Mouse (Mus musculus) megakaryocyte, embryonic 14.5 days (primary cell): ENCODE measurements around the gene Arhgef19.

ENCODE experiments used
- FLI1 ChIP-seq: IDR thresholded peaks from 2 replicates; pipeline ENCODE4 v1.6.1; 2012; ENCODE audit warnings: low read length, inconsistent platforms, mixed read lengths
- GATA1 ChIP-seq: IDR thresholded peaks from 3 replicates; pipeline ENCODE4 v1.6.1; 2012; ENCODE audit warnings: mixed read lengths, low read length, inconsistent platforms, borderline replicate concordance

- TF ChIP-seq GATA1 = no peak
- no peak for TF ChIP-seq FLI1
Observed at GRCm38 (mm10) chr4:141303402-141304222, 64.3 kb downstream of the Arhgef19 start.
